In the genomic region with DNA sequence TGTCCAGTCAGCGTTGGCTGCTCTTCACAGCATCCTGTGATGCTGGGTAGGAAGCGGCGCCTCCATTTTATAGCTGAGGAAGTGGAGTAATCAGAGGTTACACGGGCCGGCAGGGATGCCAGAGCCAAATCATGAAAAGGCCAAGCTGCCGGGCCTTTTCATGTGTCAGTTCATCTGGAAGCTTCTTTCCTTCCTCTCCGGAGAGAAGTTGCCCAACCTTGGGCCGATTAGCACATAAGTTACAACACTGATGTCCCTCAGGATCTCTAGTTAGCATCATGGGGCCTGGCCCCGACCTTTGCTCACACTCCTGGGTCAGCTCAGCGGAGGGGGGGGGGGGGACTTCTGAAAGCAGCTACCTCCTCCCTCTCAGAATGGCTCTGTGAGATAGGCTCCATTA, we compare ENCODE assay signal across 9 mouse cellular contexts. TPM values are rescaled to one million over a fixed set of nuclear protein-coding genes. Genes with fewer than 3 reads are reported as not detected.
DNase-seq lines count a peak whose midpoint lies in the region; ATAC-seq and TF ChIP-seq lines count a peak whose summit lies in the region.
"Had no signal": no experiment of that assay in that cellular context is flagged by ENCODE, and none has a peak within 500 bp of the region (broad histone marks: within the 10 kb centered on the region; RNA-seq: fewer than 3 reads in every experiment).

No protein-coding gene starts in this region.

- no peak for DNase-seq in forebrain, embryonic 10.5 days (ENCODE audit: extremely low spot score, low spot score)
- DNase-seq in forebrain, postnatal 0 days = no peak
- peak; percentile 61 to 62 for DNase-seq in heart, postnatal 14 days
- DNase-seq in liver = peak; percentile 35
- DNase-seq in testis, postnatal 14 days (ENCODE audit: low spot score) = no peak
- no peak for DNase-seq in right cerebral cortex, adult 18-20 months

- ATAC-seq in forebrain, postnatal 0 days = no peak
- peak; percentile 24 for ATAC-seq in neutrophil, adult 5-6 weeks (ENCODE audit: extremely low read depth, insufficient number of reproducible peaks, low FRiP score, poor library complexity, severe bottlenecking)

- H3K9me3 ChIP-seq in forebrain, embryonic 10.5 days = no peaks in the 10 kb centered on the region
- H3K9me3 ChIP-seq in forebrain, postnatal 0 days (ENCODE audit: low read length) = no peaks in the 10 kb centered on the region
- H3K9me3 ChIP-seq: midbrain, embryonic 12.5 days had no signal

- peak overlapping the region; percentile 98 for H3K27ac ChIP-seq in forebrain, embryonic 10.5 days
- H3K27ac ChIP-seq in forebrain, postnatal 0 days (ENCODE audit: low read depth, low read length) = no peak overlapping the region
- H3K27ac ChIP-seq in brown adipose tissue, adult 24 weeks (replicated peaks; ENCODE audit: low read depth, low read length) = peak overlapping the region; percentile 91
- H3K27ac ChIP-seq: midbrain, embryonic 12.5 days had no signal

- intact Hi-C loops in heart, postnatal 14 days (cut with DNase I) = no loop called here

- H3K4me2 ChIP-seq in forebrain, postnatal 0 days (ENCODE audit: low read depth) = no peak overlapping the region
- H3K4me2 ChIP-seq: midbrain, embryonic 12.5 days had no signal

- H3K4me3 ChIP-seq in forebrain, embryonic 10.5 days = no peak overlapping the region
- no peak overlapping the region for H3K4me3 ChIP-seq in forebrain, postnatal 0 days (ENCODE audit: low read depth, low read length)
- H3K4me3 ChIP-seq in brown adipose tissue, adult 24 weeks (ENCODE audit: insufficient read depth, low read depth, low read length) = no peak overlapping the region
- H3K4me3 ChIP-seq: midbrain, embryonic 12.5 days had no signal

- H3K27me3 ChIP-seq in forebrain, embryonic 10.5 days (ENCODE audit: poor library complexity, severe bottlenecking) = peaks cover 20% of the 10 kb centered on the region
- no peaks in the 10 kb centered on the region for H3K27me3 ChIP-seq in forebrain, postnatal 0 days (ENCODE audit: insufficient read depth, low read length)

- no peak for TF ChIP-seq CTCF in forebrain, postnatal 0 days (IDR thresholded peaks at IDR 0.05; ENCODE audit: low read depth)

- H3K4me1 ChIP-seq in forebrain, embryonic 10.5 days = peaks cover 60% of the 10 kb centered on the region
- H3K4me1 ChIP-seq in forebrain, postnatal 0 days (ENCODE audit: insufficient read depth) = 0 out of 2 replicates have a peak, but pooled peaks cover 9% of the 10 kb centered on the region
- H3K4me1 ChIP-seq in brown adipose tissue, adult 24 weeks (ENCODE audit: control insufficient read depth, insufficient read depth, insufficient read length, low read length) = peaks cover 30% of the 10 kb centered on the region

- WGBS in forebrain, embryonic 10.5 days = 56% methylated on average over 10 of the region's 10 CpGs
- 57% methylated on average over 10 of the region's 10 CpGs for WGBS in forebrain, postnatal 0 days

- H3K9ac ChIP-seq in forebrain, postnatal 0 days = no peak overlapping the region
- H3K9ac ChIP-seq: midbrain, embryonic 12.5 days had no signal

- peaks cover 21% of the 10 kb centered on the region for H3K36me3 ChIP-seq in forebrain, embryonic 10.5 days (replicated peaks)
- no peaks in the 10 kb centered on the region; the same call in 1 of the 2 replicates for H3K36me3 ChIP-seq in forebrain, postnatal 0 days (ENCODE audit: insufficient read depth)
- H3K36me3 ChIP-seq: midbrain, embryonic 12.5 days had no signal

RNA-seq across cellular contexts. Expression of a gene that starts 7.4 kb away (rescaled TPM):
- 97.6 and 116 TPM in 2 replicates for polyA plus RNA-seq in forebrain, embryonic 10.5 days (2016; fragmentation: Nextera tagmentation; extraction: Ambion mirVana)
- total RNA-seq in forebrain, postnatal 0 days (2014; rRNA removed) = 57.5 and 58.3 TPM in 2 replicates
- 38.7 and 43.7 TPM in 2 replicates for polyA plus RNA-seq in forebrain, postnatal 0 days (2015; fragmentation: Nextera tagmentation; extraction: Ambion mirVana)
- polyA plus RNA-seq in brown adipose tissue, adult 24 weeks (2012; ENCODE audit: insufficient read depth, insufficient read length, missing spikeins) = 47.6 and 47.7 TPM in 2 replicates
- total RNA-seq in heart, postnatal 14 days (2021) = 10 to 100 TPM; 20.9 to 26.1 TPM
- 136 and 143 TPM in 2 replicates for total RNA-seq in neutrophil, adult 5-6 weeks (2017)

Comparison
In these comparisons a context has a peak if more than half of its experiments do, and no peak if none do; other contexts are left out.
1. DNase-seq: peak in heart, postnatal 14 days (2 of 2) and liver (single experiment); none in forebrain, embryonic 10.5 days (single experiment), forebrain, postnatal 0 days (single experiment), testis, postnatal 14 days (single experiment) and right cerebral cortex, adult 18-20 months (single experiment).